Mouse (Mus musculus): Measurements from ENCODE around the gene Acsl1.

DNA sequence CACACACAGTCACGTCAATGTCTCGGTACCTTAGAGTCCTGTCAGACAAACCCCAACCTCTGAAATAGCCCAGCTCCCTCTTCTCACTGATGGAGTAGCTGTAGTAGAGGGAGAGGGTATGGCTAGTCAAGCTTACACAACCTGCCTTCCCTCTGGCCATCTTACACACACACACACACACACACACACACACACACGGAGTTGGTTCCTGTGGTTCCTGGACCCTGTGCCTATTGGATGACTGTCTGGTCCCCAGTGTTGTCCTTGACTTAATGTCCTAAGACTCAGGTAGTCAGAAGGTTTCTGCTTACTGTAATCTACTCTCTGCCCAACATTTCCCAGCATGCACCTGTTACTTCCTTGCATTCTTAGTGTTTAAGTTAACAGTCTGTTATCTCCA is 5.1 kb downstream of the Acsl1 start:
- no peak for TF ChIP-seq CTCF (IDR thresholded peaks at IDR 0.05; ENCODE audit: borderline replicate concordance, control insufficient read depth, extremely low read depth, insufficient read depth, low read length, poor library complexity)
- no peak for TF ChIP-seq POLR2A (IDR thresholded peaks at IDR 0.05; ENCODE audit: control insufficient read depth, extremely low read depth, insufficient read depth, low read length, poor library complexity)
